Mouse (Mus musculus) layer of hippocampus, postnatal 10 days (tissue): ENCODE results near the gene Arntl2. TPM values are rescaled to one million over a fixed set of nuclear protein-coding genes. Genes with fewer than 3 reads are reported as not detected.

ENCODE experiments used
- DNase-seq, 2 experiments: peaks; one replicate each; pipeline ENCODE4 v3.0.0; 2021; ENCODE audit warnings: low spot score in 2 of 2
- total RNA-seq, 2 experiments: library from RNA; stranded (reverse); gene quantifications; 2 replicates each; pipeline ENCODE4 v1.2.3; 2021

Gene Arntl2
- total RNA-seq, 2 experiments from 2014 or later: 9.8 to 14.1 TPM

GRCm38 (mm10) chr6:146778055-146778454, 17.8 kb upstream of the Arntl2 start:
- DNase-seq: no peak

GRCm38 (mm10) chr6:146781566-146781965, 14.3 kb upstream of the Arntl2 start:
- DNase-seq: no peak

- DNase-seq: no peak
These were observed 2.3 kb upstream of the Arntl2 start for GRCm38 (mm10) chr6:146793527-146793926.

- DNase-seq: no peak
These were observed 510 bp upstream of the Arntl2 start for GRCm38 (mm10) chr6:146795166-146795923.

- DNase-seq: no peak
These were observed 1.6 kb downstream of the Arntl2 start for GRCm38 (mm10) chr6:146797446-146797845.

GRCm38 (mm10) chr6:146809991-146810390, 14.1 kb downstream of the Arntl2 start:
- no peak for DNase-seq

GRCm38 (mm10) chr6:146813007-146813406, 17.2 kb downstream of the Arntl2 start:
- no peak for DNase-seq

GRCm38 (mm10) chr6:146820177-146820965, 24.5 kb downstream of the Arntl2 start:
- no peak for DNase-seq

- no peak for DNase-seq
These were observed 26.1 kb downstream of the Arntl2 start for GRCm38 (mm10) chr6:146821958-146822357.

- peak; percentile 72 to 77 for DNase-seq
These were observed 29.1 kb downstream of the Arntl2 start for GRCm38 (mm10) chr6:146824727-146825486.

GRCm38 (mm10) chr6:146825487-146825773, 29.6 kb downstream of the Arntl2 start:
- no peak for DNase-seq

GRCm38 (mm10) chr6:146831320-146831719, 35.5 kb downstream of the Arntl2 start:
- DNase-seq: no peak

GRCm38 (mm10) chr6:146833485-146834314, 37.8 kb downstream of the Arntl2 start:
- peak; percentile 48 to 57 for DNase-seq

- DNase-seq: no peak
These were observed 38.5 kb downstream of the Arntl2 start for GRCm38 (mm10) chr6:146834342-146834741.

- DNase-seq: no peak
These were observed 39.9 kb downstream of the Arntl2 start for GRCm38 (mm10) chr6:146835784-146836183.

GRCm38 (mm10) chr6:146837316-146837715, 41.5 kb downstream of the Arntl2 start:
- no peak for DNase-seq

GRCm38 (mm10) chr6:146838366-146838765, 42.5 kb downstream of the Arntl2 start:
- no peak for DNase-seq

GRCm38 (mm10) chr6:146838863-146839262, 43.0 kb downstream of the Arntl2 start:
- DNase-seq: no peak

- no peak for DNase-seq
These were observed 49.0 kb downstream of the Arntl2 start for GRCm38 (mm10) chr6:146844867-146845266.

- no peak for DNase-seq
These were observed 49.5 kb downstream of the Arntl2 start for GRCm38 (mm10) chr6:146845347-146845746.
